Mouse (Mus musculus) brain, embryonic 14.5 days (tissue): ENCODE measurements around the gene Dhodh. TPM values are rescaled to one million over a fixed set of nuclear protein-coding genes. Genes with fewer than 3 reads are reported as not detected.
A peak's percentile ranks its signal among the peaks of the same experiment; 100 is the strongest.

Experiments used
- DNase-seq: peaks from one replicate; pipeline ENCODE4 v3.0.0-alpha.2; 2011; ENCODE audit warnings: low read depth
- CTCF ChIP-seq: fragments of 200-500 bp; IDR thresholded peaks from 2 replicates; pipeline ENCODE4 v1.5.1; 2012; ENCODE audit warnings: inconsistent platforms, mild to moderate bottlenecking, moderate library complexity, borderline replicate concordance; ENCODE audit not compliant: insufficient read depth, insufficient read length; ENCODE audit errors: extremely low read depth
- POLR2A ChIP-seq: fragments of 200-500 bp; IDR thresholded peaks from 2 replicates; pipeline ENCODE4 v1.6.1; 2012; ENCODE audit warnings: mild to moderate bottlenecking, inconsistent platforms, borderline replicate concordance; ENCODE audit not compliant: poor library complexity, insufficient read depth, insufficient read length, severe bottlenecking; ENCODE audit errors: extremely low read depth
- polyA plus RNA-seq: library from polyadenylated mRNA; depleted of rRNA; stranded (reverse); fragments of >200 nt; gene quantifications from 2 replicates; pipeline ENCODE4 v1.2.3, GENCODE M21; 2012; rRNA removed

Gene Dhodh
- polyA plus RNA-seq, 1 experiment, result 25.0 TPM

GRCm38 (mm10) chr8:109576311-109576710 is 32.2 kb downstream of the Dhodh start:
- TF ChIP-seq CTCF, result no peak
- TF ChIP-seq POLR2A, result no peak
- no peak for DNase-seq

GRCm38 (mm10) chr8:109571139-109571538 is 37.3 kb downstream of the Dhodh start:
- no peak for TF ChIP-seq CTCF
- no peak for TF ChIP-seq POLR2A
- DNase-seq, result no peak

- TF ChIP-seq CTCF, result no peak
- no peak for TF ChIP-seq POLR2A
- DNase-seq, result peak; percentile 100
These were observed 42.8 kb downstream of the Dhodh start, which contains the start of the genes Dhx38 and Txnl4b for GRCm38 (mm10) chr8:109565498-109566333. TSS of gene Dhx38 (minus strand) at chr8:109565861. TSS of gene Txnl4b (plus strand) at chr8:109565892.

GRCm38 (mm10) chr8:109564766-109565165 is 43.7 kb downstream of the Dhodh start:
- DNase-seq, result peak; percentile 10
- TF ChIP-seq CTCF (no peak), POLR2A (no peak)

- TF ChIP-seq CTCF, result no peak
- no peak for TF ChIP-seq POLR2A
- no peak for DNase-seq
These were observed 44.6 kb downstream of the Dhodh start for GRCm38 (mm10) chr8:109563881-109564280.

- no peak for TF ChIP-seq POLR2A
- peak; percentile 72 for TF ChIP-seq CTCF
- peak; percentile 16 for DNase-seq
These were observed 56.8 kb downstream of the Dhodh start for GRCm38 (mm10) chr8:109551663-109552062.

GRCm38 (mm10) chr8:109544049-109544448 is 64.4 kb downstream of the Dhodh start:
- TF ChIP-seq CTCF, result no peak
- no peak for TF ChIP-seq POLR2A
- no peak for DNase-seq

GRCm38 (mm10) chr8:109542748-109543519 is 65.5 kb downstream of the Dhodh start:
- TF ChIP-seq CTCF, result no peak
- TF ChIP-seq POLR2A, result no peak
- DNase-seq, result no peak

- no peak for TF ChIP-seq CTCF
- TF ChIP-seq POLR2A, result no peak
- no peak for DNase-seq
These were observed 66.3 kb downstream of the Dhodh start for GRCm38 (mm10) chr8:109542165-109542564.

Other genes starting within 250 kb of the Dhodh start
- gene Pmfbp1, start 114.6 kb downstream of the Dhodh start, polyA plus RNA-seq, result 0.88 and 3.6 TPM in 2 replicates
- gene Dhx38, start 42.8 kb downstream of the Dhodh start, polyA plus RNA-seq, result 19.5 and 25.3 TPM in 2 replicates
- gene Txnl4b, start 42.8 kb downstream of the Dhodh start, polyA plus RNA-seq, result 3.8 and 7.4 TPM in 2 replicates
- 0.38 and 0.63 TPM in 2 replicates for gene Hp, start 29.5 kb downstream of the Dhodh start, polyA plus RNA-seq
- 0.05 TPM in 1 of 2 replicates, not detected in the other for gene Pkd1l3, start 5.8 kb upstream of the Dhodh start, polyA plus RNA-seq
- 141 and 158 TPM in 2 replicates for gene Ist1, start 84.6 kb upstream of the Dhodh start, polyA plus RNA-seq
- 94.8 and 107 TPM in 2 replicates for gene Zfp821, start 96.9 kb upstream of the Dhodh start, polyA plus RNA-seq
- 10.8 and 11.9 TPM in 2 replicates for gene Atxn1l, start 129.1 kb upstream of the Dhodh start, polyA plus RNA-seq
- gene Ap1g1, start 169.9 kb upstream of the Dhodh start, polyA plus RNA-seq, result 81.8 and 100 TPM in 2 replicates